Mouse (Mus musculus) lung, adult 2 months (tissue): Measurements from ENCODE around the gene Sergef.

Experiments
- CTCF ChIP-seq: fragments of 200-500 bp; IDR thresholded peaks from 2 replicates; pipeline ENCODE4 v1.5.1; 2011; ENCODE audit warnings: mild to moderate bottlenecking, low read length, control low read depth; ENCODE audit not compliant: insufficient read depth
- POLR2A ChIP-seq: fragments of 200-500 bp; IDR thresholded peaks from 2 replicates; pipeline ENCODE4 v1.6.1; 2011; ENCODE audit warnings: low read depth, mild to moderate bottlenecking, control low read depth, low read length, borderline replicate concordance; ENCODE audit errors: extremely low read depth

- TF ChIP-seq CTCF (no peak), POLR2A (no peak)
Measured at GRCm38 (mm10) chr7:46678417-46678816, 38.8 kb upstream of the Sergef start.
